Mouse (Mus musculus): ENCODE measurements at regions not wholly inside any gene's neighbourhood (a gene's known extent, or its start where the extent isn't known, plus 50 kb on each side); places are given as distances from the start of the nearest gene placed in this dataset.

DNA sequence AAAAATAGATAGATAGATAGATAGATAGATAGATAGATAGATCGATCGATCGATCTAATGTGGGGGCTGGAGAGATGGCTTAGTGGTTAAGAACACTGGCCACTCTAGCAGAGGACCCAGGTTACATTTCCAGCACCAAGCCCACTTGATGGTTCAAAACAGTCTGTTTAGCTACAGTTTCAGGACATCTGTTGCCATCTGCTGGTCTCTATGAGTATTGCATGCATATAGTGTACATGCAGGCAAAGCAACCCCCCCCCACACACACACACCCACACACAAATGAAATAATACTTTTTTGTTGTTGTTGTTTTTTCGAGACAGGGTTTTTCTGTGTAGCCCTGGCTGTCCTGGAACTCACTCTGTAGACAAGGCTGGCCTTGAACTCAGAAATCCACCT is 89.8 kb upstream of the Med14 start:
- H3K36me3 ChIP-seq (replicated peaks), result no peaks in the 10 kb centered on the region

DNA sequence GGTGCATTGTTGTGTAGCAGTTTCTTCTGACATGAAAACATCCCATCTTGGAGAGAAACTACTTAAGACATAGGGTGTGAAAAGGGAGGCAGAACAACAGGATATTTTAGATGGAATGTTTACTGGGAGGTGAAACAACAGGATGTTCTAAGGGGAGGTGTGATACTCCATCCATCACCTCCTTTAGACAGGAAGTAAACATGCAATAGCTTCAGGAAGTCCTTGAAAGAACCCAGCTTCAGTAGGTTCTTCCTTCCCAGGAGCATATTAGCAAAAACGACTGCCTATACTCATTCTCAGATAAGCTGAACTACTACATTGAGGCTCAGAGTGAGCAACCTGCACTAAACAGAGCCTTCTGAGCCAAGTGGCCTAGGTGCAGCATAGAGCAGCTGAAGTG is 82.6 kb upstream of the Med14 start:
- WGBS, result 60% methylated on average over 1 of the region's 1 CpGs
- Histone ChIP-seq H3K9me3 (no peaks in the 10 kb centered on the region), H3K4me1 (peaks cover 7% of the 10 kb centered on the region; the same call in 1 of the 2 replicates), H3K36me3 (replicated peaks) (no peaks in the 10 kb centered on the region), H3K27ac (replicated peaks) (no peak overlapping the region), H3K27me3 (replicated peaks; ENCODE audit: low read depth, poor library complexity, severe bottlenecking) (no peaks in the 10 kb centered on the region), H3K4me3 (no peak overlapping the region)
- DNase-seq (ENCODE audit: low spot score), result no peak

More for the DNA sequence above, 89.8 kb upstream of the Med14 start:
- Histone ChIP-seq H3K9me3 (no peaks in the 10 kb centered on the region), H3K27ac (replicated peaks) (no peak overlapping the region), H3K4me1 (no peaks in the 10 kb centered on the region), H3K27me3 (replicated peaks; ENCODE audit: low read depth, poor library complexity, severe bottlenecking) (0 out of 2 replicates have a peak, but pooled peaks cover 3% of the 10 kb centered on the region), H3K4me3 (no peak overlapping the region)
- 84% methylated on average over 4 of the region's 4 CpGs for WGBS
- DNase-seq (ENCODE audit: low spot score), result no peak

DNA sequence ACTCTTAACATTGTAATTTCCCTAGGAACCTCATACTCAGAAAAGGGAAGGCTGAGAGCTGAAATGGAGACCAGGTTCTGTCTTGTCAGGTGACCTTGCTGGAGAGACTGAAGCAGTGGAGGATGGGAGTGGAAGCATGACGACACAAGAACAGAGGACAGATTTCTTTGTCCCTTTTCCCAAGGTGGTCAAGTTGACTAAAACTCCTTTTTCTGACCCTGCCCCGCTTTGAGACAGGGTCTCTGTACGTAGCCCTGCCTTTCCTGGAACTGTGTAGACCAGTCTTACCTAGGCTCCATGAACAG is 79.1 kb upstream of the Med14 start:
- no peaks in the 10 kb centered on the region for H3K36me3 ChIP-seq (replicated peaks)
- 76% methylated on average over 3 of the region's 3 CpGs for WGBS
- H3K27ac ChIP-seq (replicated peaks), result peak overlapping the region; percentile 77
- peaks cover 9% of the 10 kb centered on the region; the same call in 1 of the 2 replicates for H3K4me1 ChIP-seq
- DNase-seq (ENCODE audit: low spot score), result no peak
- no peak overlapping the region for H3K4me3 ChIP-seq
- H3K9me3 ChIP-seq, result no peaks in the 10 kb centered on the region
- peaks cover 8% of the 10 kb centered on the region for H3K27me3 ChIP-seq (replicated peaks; ENCODE audit: low read depth, poor library complexity, severe bottlenecking)

DNA sequence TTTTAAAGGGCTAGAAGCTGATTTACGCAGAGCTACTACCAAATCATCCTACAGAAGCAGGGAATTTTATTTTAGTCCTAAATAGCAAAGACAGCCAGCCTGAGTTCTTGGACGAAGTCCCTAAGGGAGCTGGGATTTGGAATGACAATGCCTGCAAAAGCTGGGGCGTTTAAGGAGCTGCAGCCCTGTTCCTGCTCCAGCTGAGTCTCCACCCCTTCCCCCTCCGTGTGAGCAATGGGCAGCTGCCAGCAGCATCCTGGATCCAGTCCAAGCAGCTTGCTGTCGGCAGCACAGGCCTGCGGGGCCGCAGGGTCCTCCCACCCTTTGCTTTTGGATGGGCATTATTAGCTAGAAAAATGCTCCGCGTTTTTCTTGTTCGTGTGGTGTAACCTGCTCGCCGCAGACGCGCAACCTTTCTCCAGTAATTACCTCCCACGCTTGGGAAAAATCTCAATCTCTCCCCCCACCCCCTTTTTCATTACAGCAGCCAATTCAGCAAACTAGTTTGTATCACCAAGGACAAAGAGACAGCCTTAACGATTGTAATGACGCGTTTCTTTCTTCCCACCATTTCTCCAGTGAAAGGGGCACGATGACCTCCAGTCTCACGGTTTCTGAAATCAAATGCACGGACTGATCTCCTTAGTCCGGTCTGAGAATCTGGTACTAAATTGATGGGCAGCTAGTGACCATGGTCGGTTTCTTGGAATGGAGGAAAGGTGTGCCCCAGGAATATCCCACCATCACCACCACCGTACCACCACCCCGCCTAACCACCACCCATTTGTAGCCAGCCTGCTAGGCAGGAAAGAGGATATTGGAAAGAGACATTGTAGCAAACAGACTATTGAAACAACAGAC is 78.5 kb upstream of the Med14 start:
- peak; percentile 77 for DNase-seq (ENCODE audit: low spot score)
- Histone ChIP-seq H3K27ac (replicated peaks) (peak overlapping the region; percentile 77), H3K4me3 (peak overlapping the region; percentile 48), H3K4me1 (peaks cover 9% of the 10 kb centered on the region; the same call in 1 of the 2 replicates), H3K27me3 (replicated peaks; ENCODE audit: low read depth, poor library complexity, severe bottlenecking) (peaks cover 8% of the 10 kb centered on the region), H3K9me3 (no peaks in the 10 kb centered on the region), H3K36me3 (replicated peaks) (no peaks in the 10 kb centered on the region)
- 20% methylated on average over 25 of the region's 25 CpGs for WGBS

DNA sequence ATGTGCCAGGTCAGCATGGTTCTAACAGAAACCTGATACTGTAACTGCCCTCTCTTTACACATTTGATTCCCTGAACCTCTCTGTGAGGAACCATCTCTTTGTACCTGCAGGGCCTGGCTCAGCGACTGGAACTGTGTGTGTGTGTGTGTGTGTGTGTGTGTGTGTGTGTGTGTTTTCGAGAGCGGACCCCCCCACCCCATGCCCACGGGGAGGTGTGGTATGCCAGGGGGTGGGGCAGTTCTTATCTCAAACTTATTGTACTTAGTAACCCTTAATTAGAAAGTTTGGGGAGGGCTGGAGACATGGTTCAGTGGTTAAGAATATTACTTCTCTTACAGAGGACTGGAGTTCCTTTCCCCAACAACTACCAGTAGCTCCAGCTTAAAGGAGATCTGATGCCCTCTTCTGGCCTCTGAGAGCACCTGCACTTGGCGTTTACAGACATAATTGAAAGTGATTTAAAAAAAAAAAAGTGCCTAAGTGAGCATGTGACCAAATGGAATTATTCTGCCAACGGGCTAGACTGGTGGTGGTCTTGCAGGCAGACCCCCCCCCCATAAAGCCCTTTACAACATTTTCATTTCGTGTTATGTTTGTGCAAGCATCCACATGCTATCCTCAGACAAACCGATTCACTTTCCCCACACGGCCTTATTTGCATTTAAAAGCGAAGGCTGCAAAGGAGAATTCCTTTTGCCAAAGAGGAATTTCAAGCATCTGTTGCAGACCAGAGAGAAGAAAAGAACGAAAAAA is 77.7 kb upstream of the Med14 start:
- no peaks in the 10 kb centered on the region for H3K9me3 ChIP-seq
- DNase-seq (ENCODE audit: low spot score), result peak; percentile 44
- H3K4me1 ChIP-seq, result peaks cover 9% of the 10 kb centered on the region; the same call in 1 of the 2 replicates
- no peaks in the 10 kb centered on the region for H3K36me3 ChIP-seq (replicated peaks)
- H3K27me3 ChIP-seq (replicated peaks; ENCODE audit: low read depth, poor library complexity, severe bottlenecking), result peaks cover 8% of the 10 kb centered on the region
- peak overlapping the region; percentile 48 for H3K4me3 ChIP-seq
- whole genome bisulfite sequencing, result 26% methylated on average over 11 of the region's 11 CpGs
- peak overlapping the region; percentile 77 for H3K27ac ChIP-seq (replicated peaks)

DNA sequence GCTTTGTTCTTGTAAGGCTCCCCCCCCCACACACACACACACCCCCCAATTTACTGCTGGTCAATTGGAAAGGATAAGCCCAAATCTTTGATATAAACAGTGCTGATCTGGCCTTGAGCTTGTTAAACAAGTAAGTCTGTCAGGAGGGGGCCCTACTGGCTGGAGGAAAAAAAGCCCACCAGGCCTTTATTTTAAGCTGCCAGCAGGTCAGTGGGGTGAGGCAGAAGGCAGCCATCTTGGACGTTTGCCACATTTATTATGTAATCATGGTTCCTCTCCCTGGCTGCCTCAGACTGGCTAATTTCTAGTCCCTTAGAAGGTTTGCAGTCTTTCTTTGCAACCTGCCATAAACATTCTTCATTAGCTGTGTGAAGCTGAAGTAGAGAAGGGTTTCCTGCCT is 75.9 kb upstream of the Med14 start:
- Histone ChIP-seq H3K4me1 (peaks cover 9% of the 10 kb centered on the region; the same call in 1 of the 2 replicates), H3K27ac (replicated peaks) (no peak overlapping the region), H3K36me3 (replicated peaks) (no peaks in the 10 kb centered on the region), H3K4me3 (no peak overlapping the region), H3K27me3 (replicated peaks; ENCODE audit: low read depth, poor library complexity, severe bottlenecking) (peaks cover 8% of the 10 kb centered on the region), H3K9me3 (no peaks in the 10 kb centered on the region)
- no peak for DNase-seq (ENCODE audit: low spot score)
- 54% methylated on average over 1 of the region's 1 CpGs for WGBS

DNA sequence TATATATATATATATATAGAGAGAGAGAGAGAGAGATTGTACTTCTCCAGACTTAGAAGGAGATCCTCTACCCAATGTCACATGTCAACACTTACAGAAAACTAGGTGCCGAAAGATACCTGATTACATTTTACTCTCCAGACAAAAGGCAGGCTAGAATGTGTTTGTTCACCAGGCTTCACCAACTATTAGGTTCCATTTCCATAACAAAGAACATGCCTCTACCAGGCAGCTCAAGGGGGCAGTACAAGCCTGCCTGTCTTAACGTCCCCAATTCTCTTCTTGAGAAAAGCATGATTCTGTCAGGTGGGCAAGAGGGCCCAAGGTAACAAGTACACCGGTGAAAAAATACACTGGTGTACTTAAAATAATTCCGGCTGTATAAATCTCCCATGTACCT is 72.8 kb upstream of the Med14 start:
- Histone ChIP-seq H3K36me3 (replicated peaks) (no peaks in the 10 kb centered on the region), H3K4me1 (0 out of 2 replicates have a peak, but pooled peaks cover 4% of the 10 kb centered on the region), H3K4me3 (no peak overlapping the region), H3K27ac (replicated peaks) (no peak overlapping the region), H3K27me3 (replicated peaks; ENCODE audit: low read depth, poor library complexity, severe bottlenecking) (peaks cover 15% of the 10 kb centered on the region), H3K9me3 (no peaks in the 10 kb centered on the region)
- DNase-seq (ENCODE audit: low spot score), result no peak
- 67% methylated on average over 4 of the region's 4 CpGs for WGBS

DNA sequence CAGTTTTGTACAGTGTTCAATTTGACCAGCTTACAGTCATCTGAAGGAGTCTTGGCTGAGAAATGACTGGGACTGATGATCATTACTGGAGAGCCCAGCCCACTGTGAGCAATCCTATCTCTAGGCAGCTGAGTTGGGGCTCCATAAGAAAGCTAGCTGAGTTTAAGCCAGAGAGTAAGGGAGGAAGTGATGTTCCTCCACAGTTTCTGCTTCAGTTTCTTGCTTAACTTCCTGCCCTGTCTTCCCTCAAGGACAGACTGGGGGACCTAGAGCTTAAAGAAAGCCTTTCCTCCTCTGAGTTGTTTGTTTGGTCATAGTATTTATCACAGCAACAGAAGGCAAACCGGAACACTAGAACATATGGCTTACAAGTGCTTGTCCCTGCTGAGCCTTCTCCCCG is 70.8 kb upstream of the Med14 start:
- no peaks in the 10 kb centered on the region for H3K4me1 ChIP-seq
- H3K4me3 ChIP-seq, result no peak overlapping the region
- 87% methylated on average over 2 of the region's 2 CpGs for WGBS
- H3K36me3 ChIP-seq (replicated peaks), result no peaks in the 10 kb centered on the region
- H3K27ac ChIP-seq (replicated peaks), result no peak overlapping the region
- H3K27me3 ChIP-seq (replicated peaks; ENCODE audit: low read depth, poor library complexity, severe bottlenecking), result peaks cover 11% of the 10 kb centered on the region
- no peak for DNase-seq (ENCODE audit: low spot score)
- no peaks in the 10 kb centered on the region for H3K9me3 ChIP-seq

DNA sequence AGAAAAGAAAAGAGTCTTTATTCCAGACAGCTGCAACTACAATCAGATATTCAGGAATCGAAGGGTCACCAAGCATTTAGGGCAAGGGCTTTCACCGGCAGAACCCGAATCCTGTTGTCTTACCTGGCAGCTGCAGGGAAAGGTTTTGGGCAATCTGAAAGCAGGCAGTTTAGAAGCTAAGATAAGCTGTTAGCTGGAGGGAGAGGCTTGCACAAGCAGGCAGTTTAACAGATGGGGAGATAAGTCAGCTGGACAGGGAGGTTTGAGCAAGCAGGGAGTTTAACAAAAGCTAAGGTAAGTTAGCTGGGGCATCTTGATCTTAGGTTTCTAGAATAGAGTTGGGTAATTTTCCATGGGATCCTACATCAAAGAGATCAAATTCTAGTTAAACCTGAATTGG is 67.3 kb upstream of the Med14 start:
- Histone ChIP-seq H3K27ac (replicated peaks) (no peak overlapping the region), H3K4me3 (no peak overlapping the region), H3K9me3 (no peaks in the 10 kb centered on the region), H3K36me3 (replicated peaks) (no peaks in the 10 kb centered on the region), H3K4me1 (no peaks in the 10 kb centered on the region), H3K27me3 (replicated peaks; ENCODE audit: low read depth, poor library complexity, severe bottlenecking) (0 out of 2 replicates have a peak, but pooled peaks cover 14% of the 10 kb centered on the region)
- no peak for DNase-seq (ENCODE audit: low spot score)
- 79% methylated on average over 3 of the region's 3 CpGs for WGBS

DNA sequence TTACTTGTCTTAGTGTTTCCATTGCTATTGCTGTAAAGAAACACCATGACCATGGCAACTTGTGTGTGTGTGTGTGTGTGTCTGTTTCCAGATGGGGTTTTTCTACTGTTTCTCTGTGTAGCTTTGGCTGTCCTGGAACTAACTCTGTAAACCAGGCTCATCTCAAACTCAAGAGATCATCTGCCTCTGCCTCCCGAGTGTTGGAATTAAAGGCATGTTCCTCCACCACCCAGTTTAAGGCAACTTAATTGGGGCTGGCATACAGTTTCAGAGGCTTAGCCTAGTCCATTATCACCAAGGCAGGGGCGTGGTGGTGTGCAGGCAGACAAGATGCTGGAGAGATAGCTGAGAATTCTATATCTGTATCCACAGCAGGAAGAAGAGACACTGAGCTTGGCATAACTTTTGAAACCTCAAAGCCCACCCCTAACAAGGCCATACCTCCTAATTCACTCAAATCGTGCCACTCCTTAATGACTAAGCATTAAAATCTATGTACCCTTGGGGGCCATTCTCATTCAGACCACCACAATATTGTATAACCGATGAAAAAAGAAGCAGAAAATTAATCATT is 65.5 kb upstream of the Med14 start:
- H3K27me3 ChIP-seq (replicated peaks; ENCODE audit: low read depth, poor library complexity, severe bottlenecking), result peaks cover 21% of the 10 kb centered on the region; the same call in 1 of the 2 replicates
- H3K4me1 ChIP-seq, result no peaks in the 10 kb centered on the region
- H3K36me3 ChIP-seq (replicated peaks), result no peaks in the 10 kb centered on the region
- DNase-seq (ENCODE audit: low spot score), result no peak
- WGBS, result 85% methylated on average over 4 of the region's 4 CpGs
- no peak overlapping the region for H3K27ac ChIP-seq (replicated peaks)
- H3K9me3 ChIP-seq, result no peaks in the 10 kb centered on the region
- H3K4me3 ChIP-seq, result no peak overlapping the region

DNA sequence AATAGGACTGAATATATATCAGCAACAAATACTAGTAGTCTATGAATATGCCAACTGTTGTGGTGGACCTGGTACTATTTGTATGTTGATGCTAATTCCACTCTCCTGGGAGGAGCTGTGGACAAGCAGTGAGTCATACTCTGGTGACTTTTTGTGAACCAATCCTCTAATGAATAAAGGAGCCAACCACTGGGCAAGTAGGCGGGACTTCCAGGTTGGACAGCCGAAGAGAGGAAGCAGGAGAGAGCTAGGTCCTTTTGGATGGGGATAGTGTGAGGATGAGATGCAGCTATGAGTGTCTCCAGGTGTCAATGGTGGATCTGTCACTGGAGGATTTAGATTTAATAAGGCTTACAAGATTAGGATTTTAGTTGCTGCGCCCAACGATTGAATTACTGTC is 64.8 kb upstream of the Med14 start:
- WGBS, result 89% methylated on average over 4 of the region's 4 CpGs

DNA sequence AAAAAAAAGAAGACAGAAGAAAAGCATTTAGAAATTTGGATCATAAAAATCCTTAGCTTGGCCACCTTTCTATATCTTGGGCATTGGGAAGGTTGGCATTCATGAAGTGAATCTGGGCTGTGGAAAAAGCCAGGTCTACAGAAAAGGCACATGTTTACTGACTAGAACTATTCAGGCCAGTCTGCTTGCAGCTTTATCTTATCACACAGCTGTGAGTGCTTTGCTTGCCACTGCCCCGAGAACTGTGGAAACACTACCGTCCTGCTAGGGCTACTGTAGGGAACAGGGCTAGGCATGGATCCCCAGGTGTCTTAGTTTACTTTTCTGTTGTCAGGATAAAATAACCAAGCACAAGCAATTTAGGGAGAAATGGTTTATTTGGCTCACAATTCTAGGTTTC is 63.4 kb upstream of the Med14 start:
- WGBS, result 84% methylated on average over 2 of the region's 2 CpGs
- no peaks in the 10 kb centered on the region for H3K36me3 ChIP-seq (replicated peaks)
- no peak overlapping the region for H3K27ac ChIP-seq (replicated peaks)
- no peaks in the 10 kb centered on the region for H3K4me1 ChIP-seq
- no peaks in the 10 kb centered on the region for H3K9me3 ChIP-seq
- peaks cover 28% of the 10 kb centered on the region for H3K27me3 ChIP-seq (replicated peaks; ENCODE audit: low read depth, poor library complexity, severe bottlenecking)
- no peak for DNase-seq (ENCODE audit: low spot score)
- no peak overlapping the region for H3K4me3 ChIP-seq

More for the DNA sequence above, 64.8 kb upstream of the Med14 start:
- no peak overlapping the region for H3K27ac ChIP-seq (replicated peaks)
- H3K36me3 ChIP-seq (replicated peaks), result no peaks in the 10 kb centered on the region
- DNase-seq (ENCODE audit: low spot score), result no peak
- peaks cover 24% of the 10 kb centered on the region; the same call in 1 of the 2 replicates for H3K27me3 ChIP-seq (replicated peaks; ENCODE audit: low read depth, poor library complexity, severe bottlenecking)
- no peaks in the 10 kb centered on the region for H3K9me3 ChIP-seq
- no peaks in the 10 kb centered on the region for H3K4me1 ChIP-seq
- H3K4me3 ChIP-seq, result no peak overlapping the region

All from embryonic facial prominence, embryonic 10.5 days (tissue).